Mouse (Mus musculus) midbrain, embryonic 10.5 days (tissue): ENCODE data around the gene Lmntd2. TPM values are rescaled to one million over a fixed set of nuclear protein-coding genes. Genes with fewer than 3 reads are reported as not detected.
"Not testable (repeated sequence)": the region's sequence is repeated elsewhere in the genome, so short reads cannot be mapped to it uniquely, and the experiment has no call there.

Source experiments
- DNase-seq: peaks from one replicate; pipeline ENCODE4 v3.0.0-alpha.2; 2017; ENCODE audit warnings: low spot score
- H3K27ac ChIP-seq: fragments of 300-500 bp; sonication (generic); replicated peaks from 2 replicates; pipeline ENCODE4 v1.5.1; 2016; ENCODE audit warnings: mild to moderate bottlenecking
- H3K27me3 ChIP-seq: fragments of 300-500 bp; sonication (generic); 2 replicates; pipeline ENCODE4 v1.6.1; 2016; ENCODE audit warnings: low read depth, mild to moderate bottlenecking; ENCODE audit not compliant: poor library complexity, severe bottlenecking
- H3K36me3 ChIP-seq: fragments of 300-500 bp; sonication (generic); 2 replicates; pipeline ENCODE4 v1.6.1; 2016; ENCODE audit warnings: mild to moderate bottlenecking, moderate library complexity
- H3K4me1 ChIP-seq: fragments of 300-500 bp; sonication (generic); 2 replicates; pipeline ENCODE4 v1.6.1; 2016
- H3K4me3 ChIP-seq: fragments of 300-500 bp; sonication (generic); 2 replicates; pipeline ENCODE4 v1.5.1; 2016; ENCODE audit warnings: mild to moderate bottlenecking, moderate library complexity
- H3K9me3 ChIP-seq: fragments of 300-500 bp; sonication (generic); replicated peaks from 2 replicates; pipeline ENCODE4 v1.6.1; 2016; ENCODE audit warnings: mild to moderate bottlenecking
- WGBS: fragments of 180-500 bp; shearing (Covaris S2); methylation state at CpG from one replicate; pipeline ENCODE4 v1.1.7; 2016; 5-methylcytosine and 5-hydroxymethylcytosine counted together
- polyA plus RNA-seq: library from polyadenylated mRNA; unstranded; fragments of >200 nt; fragmentation: Nextera tagmentation; extraction: Ambion mirVana; gene quantifications from 2 replicates; pipeline ENCODE4 v1.2.1, GENCODE M21; 2016

The Lmntd2 gene
- 3.8 and 5.1 TPM in 2 replicates for polyA plus RNA-seq

GRCm38 (mm10) chr7:141213605-141214235 is at the start of gene Lmntd2:
Gene Lmntd2 (minus strand): TSS chr7:141214080.
- Histone ChIP-seq H3K27ac (peak within 1 kb of the TSS; percentile 97), H3K9me3 (no peaks in the 10 kb centered on the region), H3K27me3 (no peaks in the 10 kb centered on the region), H3K4me1 (peaks cover 63% of the 10 kb centered on the region), H3K36me3 (peaks cover 19% of the 10 kb centered on the region), H3K4me3 (peak within 1 kb of the TSS; percentile 81)
- 91% methylated on average over 11 of the region's 11 CpGs for WGBS
- no peak for DNase-seq

- no peak overlapping the region for H3K27ac ChIP-seq
- no peaks in the 10 kb centered on the region for H3K27me3 ChIP-seq
- H3K4me1 ChIP-seq, result peaks cover 19% of the 10 kb centered on the region
- H3K36me3 ChIP-seq, result peaks cover 61% of the 10 kb centered on the region
- WGBS, result 90% methylated on average over 13 of the region's 13 CpGs
- no peaks in the 10 kb centered on the region for H3K9me3 ChIP-seq
- DNase-seq, result no peak
- H3K4me3 ChIP-seq, result no peak overlapping the region
Measured at GRCm38 (mm10) chr7:141263640-141264039, 49.8 kb upstream of the Lmntd2 start.

- H3K9me3 ChIP-seq, result no peaks in the 10 kb centered on the region
- WGBS, result 97% methylated on average over 3 of the region's 3 CpGs
- peaks cover 83% of the 10 kb centered on the region for H3K36me3 ChIP-seq
Measured at GRCm38 (mm10) chr7:141261480-141261879, 47.6 kb upstream of the Lmntd2 start.

GRCm38 (mm10) chr7:141256159-141256558 is 42.3 kb upstream of the Lmntd2 start:
- Histone ChIP-seq H3K27ac (no peak overlapping the region), H3K4me3 (no peak overlapping the region), H3K4me1 (no peaks in the 10 kb centered on the region), H3K9me3 (no peaks in the 10 kb centered on the region), H3K36me3 (peaks cover 98% of the 10 kb centered on the region), H3K27me3 (no peaks in the 10 kb centered on the region)
- WGBS, result 94% methylated on average over 10 of the region's 10 CpGs
- no peak for DNase-seq

More at GRCm38 (mm10) chr7:141261480-141261879, 47.6 kb upstream of the Lmntd2 start:
- Histone ChIP-seq H3K4me3 (no peak overlapping the region), H3K4me1 (peaks cover 17% of the 10 kb centered on the region), H3K27me3 (no peaks in the 10 kb centered on the region), H3K27ac (no peak overlapping the region)
- no peak for DNase-seq

- not testable (repeated sequence) for H3K27ac ChIP-seq, DNase-seq, H3K27me3 ChIP-seq, H3K9me3 ChIP-seq, H3K4me1 ChIP-seq, H3K4me3 ChIP-seq
- WGBS, result 95% methylated on average over 4 of the region's 4 CpGs
- peaks cover 98% of the 10 kb centered on the region for H3K36me3 ChIP-seq
Measured at GRCm38 (mm10) chr7:141250486-141250885, 36.6 kb upstream of the Lmntd2 start.

GRCm38 (mm10) chr7:141231551-141231950 is 17.7 kb upstream of the Lmntd2 start:
- DNase-seq, result no peak
- Histone ChIP-seq H3K4me1 (peaks cover 29% of the 10 kb centered on the region), H3K27me3 (no peaks in the 10 kb centered on the region), H3K27ac (no peak overlapping the region), H3K4me3 (no peak overlapping the region), H3K9me3 (no peaks in the 10 kb centered on the region), H3K36me3 (peaks cover 64% of the 10 kb centered on the region)
- 90% methylated on average over 10 of the region's 10 CpGs for WGBS

GRCm38 (mm10) chr7:141231111-141231510 is 17.2 kb upstream of the Lmntd2 start:
- H3K9me3 ChIP-seq, result no peaks in the 10 kb centered on the region
- DNase-seq, result no peak
- 91% methylated on average over 3 of the region's 3 CpGs for WGBS
- H3K4me3 ChIP-seq, result peak overlapping the region; percentile 96; the same call in 1 of the 2 replicates
- H3K4me1 ChIP-seq, result peaks cover 29% of the 10 kb centered on the region
- no peaks in the 10 kb centered on the region for H3K27me3 ChIP-seq
- no peak overlapping the region for H3K27ac ChIP-seq
- H3K36me3 ChIP-seq, result peaks cover 60% of the 10 kb centered on the region

GRCm38 (mm10) chr7:141230570-141230969 is 16.7 kb upstream of the Lmntd2 start:
- Histone ChIP-seq H3K4me3 (peak overlapping the region; percentile 96; the same call in 1 of the 2 replicates), H3K4me1 (peaks cover 29% of the 10 kb centered on the region), H3K9me3 (no peaks in the 10 kb centered on the region), H3K27ac (no peak overlapping the region), H3K27me3 (no peaks in the 10 kb centered on the region), H3K36me3 (peaks cover 55% of the 10 kb centered on the region)
- WGBS, result 93% methylated on average over 4 of the region's 4 CpGs
- DNase-seq, result no peak

GRCm38 (mm10) chr7:141229702-141230101 is 15.8 kb upstream of the Lmntd2 start:
- H3K9me3 ChIP-seq, result no peaks in the 10 kb centered on the region
- peak overlapping the region; percentile 96 for H3K4me3 ChIP-seq
- peaks cover 46% of the 10 kb centered on the region for H3K36me3 ChIP-seq
- no peak for DNase-seq
- H3K27me3 ChIP-seq, result no peaks in the 10 kb centered on the region
- H3K4me1 ChIP-seq, result peaks cover 29% of the 10 kb centered on the region
- WGBS, result 68% methylated on average over 6 of the region's 6 CpGs
- peak overlapping the region; percentile 99; the same call in 1 of the 2 replicates for H3K27ac ChIP-seq

- H3K27ac ChIP-seq, result peak within 1 kb of the TSS; percentile 99
- H3K36me3 ChIP-seq, result peaks cover 34% of the 10 kb centered on the region
- peak within 1 kb of the TSS; percentile 96 for H3K4me3 ChIP-seq
- H3K27me3 ChIP-seq, result no peaks in the 10 kb centered on the region
- WGBS, result under 1% methylated on average over 76 of the region's 76 CpGs
- peak; percentile 94 for DNase-seq
- no peaks in the 10 kb centered on the region for H3K9me3 ChIP-seq
- H3K4me1 ChIP-seq, result peaks cover 29% of the 10 kb centered on the region
Measured at GRCm38 (mm10) chr7:141228279-141229067, 14.6 kb upstream of the Lmntd2 start, which contains the start of gene Phrf1. Gene Phrf1 (plus strand): TSS chr7:141228784.

- Histone ChIP-seq H3K4me3 (peak overlapping the region; percentile 96), H3K27ac (peak overlapping the region; percentile 99), H3K9me3 (no peaks in the 10 kb centered on the region), H3K4me1 (peaks cover 29% of the 10 kb centered on the region), H3K27me3 (no peaks in the 10 kb centered on the region), H3K36me3 (peaks cover 27% of the 10 kb centered on the region)
- DNase-seq, result no peak
- WGBS, result 75% methylated on average over 4 of the region's 4 CpGs
Measured at GRCm38 (mm10) chr7:141227796-141228195, 13.9 kb upstream of the Lmntd2 start.

GRCm38 (mm10) chr7:141226535-141226934 is 12.7 kb upstream of the Lmntd2 start:
- H3K27me3 ChIP-seq, result no peaks in the 10 kb centered on the region
- DNase-seq, result no peak
- no peak overlapping the region for H3K27ac ChIP-seq
- WGBS, result 85% methylated on average over 6 of the region's 6 CpGs
- H3K4me3 ChIP-seq, result no peak overlapping the region
- H3K9me3 ChIP-seq, result no peaks in the 10 kb centered on the region
- peaks cover 38% of the 10 kb centered on the region for H3K4me1 ChIP-seq
- H3K36me3 ChIP-seq, result peaks cover 14% of the 10 kb centered on the region
